Mouse (Mus musculus) lung, embryonic 14.5 days (tissue): ENCODE measurements around the gene D10Jhu81e. TPM values are rescaled to one million over a fixed set of nuclear protein-coding genes. Genes with fewer than 3 reads are reported as not detected.
A peak's percentile ranks its signal among the peaks of the same experiment; 100 is the strongest.

Source experiments
- ATAC-seq: fragments of 200-750 bp; cut with Nextera tagmentation; 2 replicates; pipeline ENCODE4 v1.8.0; 2017; ENCODE audit warnings: mild to moderate bottlenecking, moderate TSS enrichment, moderate library complexity; ENCODE audit not compliant: insufficient read depth
- DNase-seq: peaks from one replicate; pipeline ENCODE4 v3.0.0-alpha.2; 2015
- H3K27ac ChIP-seq: fragments of 300-500 bp; sonication (generic); 2 replicates; pipeline ENCODE4 v1.5.1; 2014; ENCODE audit warnings: low read depth, mild to moderate bottlenecking, moderate library complexity
- H3K27me3 ChIP-seq: fragments of 300-500 bp; sonication (generic); 2 replicates; pipeline ENCODE4 v1.6.1; 2014; ENCODE audit warnings: low read length, control low read depth; ENCODE audit not compliant: insufficient read depth
- H3K36me3 ChIP-seq: fragments of 300-500 bp; sonication (generic); 2 replicates; pipeline ENCODE4 v1.6.1; 2014; ENCODE audit warnings: control low read depth; ENCODE audit not compliant: insufficient read depth
- H3K4me1 ChIP-seq: fragments of 300-500 bp; sonication (generic); 2 replicates; pipeline ENCODE4 v1.6.1; 2014; ENCODE audit warnings: antibody characterized with exemption, control low read depth; ENCODE audit not compliant: insufficient read depth
- H3K4me2 ChIP-seq: fragments of 300-500 bp; sonication (generic); 2 replicates; pipeline ENCODE4 v1.6.1; 2014; ENCODE audit warnings: mild to moderate bottlenecking
- H3K4me3 ChIP-seq: fragments of 300-500 bp; sonication (generic); 2 replicates; pipeline ENCODE4 v1.5.1; 2014; ENCODE audit warnings: low read depth, low read length
- H3K9ac ChIP-seq: fragments of 300-500 bp; sonication (generic); 2 replicates; pipeline ENCODE4 v1.6.1; 2014
- H3K9me3 ChIP-seq: fragments of 300-500 bp; sonication (generic); 2 replicates; pipeline ENCODE4 v1.6.1; 2016; ENCODE audit warnings: low read depth, low read length, control low read depth
- CTCF ChIP-seq: IDR thresholded peaks from 2 replicates; pipeline ENCODE4 v1.5.1; 2016; ENCODE audit warnings: antibody characterized with exemption, low read depth
- WGBS: fragments of 180-500 bp; shearing (Covaris S2); extraction: QIAGEN DNeasy Blood & Tissue Kit; methylation state at CpG from one replicate; pipeline ENCODE4 v1.1.7; 2014; 5-methylcytosine and 5-hydroxymethylcytosine counted together
- polyA plus RNA-seq: library from polyadenylated mRNA; unstranded; fragments of >200 nt; fragmentation: Nextera tagmentation; extraction: Ambion mirVana; gene quantifications from 2 replicates; pipeline ENCODE4 v1.2.1, GENCODE M21; 2014

The D10Jhu81e gene
- polyA plus RNA-seq, 1 experiment from 2014 or later: 19.7 TPM

GRCm38 (mm10) chr10:78185381-78185725 lies 15.8 kb upstream of the D10Jhu81e start:
- DNase-seq (no peak), ATAC-seq (peak; percentile 38; the same call in 1 of the 2 replicates)
- no peaks in the 10 kb centered on the region for H3K9me3 ChIP-seq
- H3K27ac ChIP-seq: peak overlapping the region; percentile 81
- peak overlapping the region; percentile 61 for H3K4me3 ChIP-seq
- H3K36me3 ChIP-seq: peaks cover 64% of the 10 kb centered on the region
- H3K4me2 ChIP-seq: peak overlapping the region; percentile 92
- no peaks in the 10 kb centered on the region for H3K27me3 ChIP-seq
- TF ChIP-seq CTCF: no peak
- H3K4me1 ChIP-seq: no peaks in the 10 kb centered on the region
- WGBS: 13% methylated on average over 9 of the region's 9 CpGs
- peak overlapping the region; percentile 63 for H3K9ac ChIP-seq

- no peaks in the 10 kb centered on the region for H3K9me3 ChIP-seq
- peak within 1 kb of the TSS; percentile 81 for H3K27ac ChIP-seq
- H3K4me1 ChIP-seq: no peaks in the 10 kb centered on the region
- TF ChIP-seq CTCF: no peak
- H3K27me3 ChIP-seq: no peaks in the 10 kb centered on the region
- H3K9ac ChIP-seq: peak within 1 kb of the TSS; percentile 63
- peaks cover 64% of the 10 kb centered on the region for H3K36me3 ChIP-seq
- peak within 1 kb of the TSS; percentile 92 for H3K4me2 ChIP-seq
- DNase-seq (peak; percentile 98), ATAC-seq (peak; percentile 99)
- H3K4me3 ChIP-seq: peak within 1 kb of the TSS; percentile 61
- WGBS: 1% methylated on average over 47 of the region's 47 CpGs
Observed at GRCm38 (mm10) chr10:78184531-78185380, 15.2 kb upstream of the D10Jhu81e start, which contains the start of gene Pwp2. Gene Pwp2 (minus strand): TSS chr10:78185149.

- no peak overlapping the region for H3K4me3 ChIP-seq
- WGBS: 70% methylated on average over 3 of the region's 3 CpGs
- H3K4me2 ChIP-seq: peak overlapping the region; percentile 92
- no peak overlapping the region for H3K27ac ChIP-seq
- no peak for TF ChIP-seq CTCF
- H3K36me3 ChIP-seq: peaks cover 64% of the 10 kb centered on the region
- no peaks in the 10 kb centered on the region for H3K27me3 ChIP-seq
- H3K9ac ChIP-seq: no peak overlapping the region
- no peak for DNase-seq
- ATAC-seq: no peak
- no peaks in the 10 kb centered on the region for H3K4me1 ChIP-seq
- H3K9me3 ChIP-seq: no peaks in the 10 kb centered on the region
Observed at GRCm38 (mm10) chr10:78183577-78183976, 14.0 kb upstream of the D10Jhu81e start.

- Histone ChIP-seq H3K4me2 (no peak overlapping the region), H3K36me3 (peaks cover 64% of the 10 kb centered on the region), H3K4me3 (no peak overlapping the region), H3K9me3 (no peaks in the 10 kb centered on the region), H3K27me3 (no peaks in the 10 kb centered on the region), H3K9ac (no peak overlapping the region), H3K4me1 (no peaks in the 10 kb centered on the region), H3K27ac (no peak overlapping the region)
- ATAC-seq (no peak), DNase-seq (no peak)
- TF ChIP-seq CTCF: no peak
- 94% methylated on average over 17 of the region's 17 CpGs for WGBS
Observed at GRCm38 (mm10) chr10:78182321-78182720, 12.7 kb upstream of the D10Jhu81e start.

GRCm38 (mm10) chr10:78174474-78174873 lies 4.9 kb upstream of the D10Jhu81e start:
- 86% methylated on average over 5 of the region's 5 CpGs for WGBS
- H3K36me3 ChIP-seq: peaks cover 90% of the 10 kb centered on the region
- no peak for DNase-seq
- H3K4me3 ChIP-seq: no peak overlapping the region
- H3K27ac ChIP-seq: no peak overlapping the region
- no peaks in the 10 kb centered on the region for H3K27me3 ChIP-seq
- H3K4me1 ChIP-seq: no peaks in the 10 kb centered on the region
- no peak overlapping the region for H3K9ac ChIP-seq
- H3K4me2 ChIP-seq: no peak overlapping the region
- H3K9me3 ChIP-seq: no peaks in the 10 kb centered on the region
- no peak for TF ChIP-seq CTCF
- ATAC-seq: no peak

- no peak for TF ChIP-seq CTCF
- Histone ChIP-seq H3K27me3 (no peaks in the 10 kb centered on the region), H3K4me2 (no peak overlapping the region), H3K27ac (no peak overlapping the region), H3K4me3 (no peak overlapping the region), H3K36me3 (peaks cover 75% of the 10 kb centered on the region), H3K9ac (no peak overlapping the region), H3K4me1 (peaks cover 6% of the 10 kb centered on the region; the same call in 1 of the 2 replicates), H3K9me3 (no peaks in the 10 kb centered on the region)
- DNase-seq (no peak), ATAC-seq (no peak)
- WGBS: 86% methylated on average over 9 of the region's 9 CpGs
Observed at GRCm38 (mm10) chr10:78171581-78171980, 2.0 kb upstream of the D10Jhu81e start.

- Histone ChIP-seq H3K4me1 (peaks cover 6% of the 10 kb centered on the region; the same call in 1 of the 2 replicates), H3K4me2 (no peak overlapping the region), H3K27me3 (no peaks in the 10 kb centered on the region), H3K36me3 (peaks cover 75% of the 10 kb centered on the region), H3K9me3 (no peaks in the 10 kb centered on the region), H3K27ac (no peak overlapping the region), H3K4me3 (no peak overlapping the region), H3K9ac (no peak overlapping the region)
- no peak for TF ChIP-seq CTCF
- no peak for DNase-seq
- ATAC-seq: no peak
- 95% methylated on average over 7 of the region's 7 CpGs for WGBS
Observed at GRCm38 (mm10) chr10:78171057-78171456, 1.5 kb upstream of the D10Jhu81e start.
